Mouse (Mus musculus) left cerebral cortex, postnatal 10 days (tissue): ENCODE data around the gene Lmntd2. TPM values are rescaled to one million over a fixed set of nuclear protein-coding genes. Genes with fewer than 3 reads are reported as not detected.

Experiments used
- DNase-seq, 2 experiments: peaks; one replicate each; pipeline ENCODE4 v3.0.0; 2021 to 2022; ENCODE audit warnings: low spot score in 2 of 2, mixed read lengths in 1 of 2; ENCODE audit errors: extremely low spot score in 1 of 2
- intact Hi-C: fragments of 180-260 bp; cut with DNase I; formaldehyde crosslinking; loops from one replicate; pipeline ENCODE4 v1.15.1; 2025
- total RNA-seq, 2 experiments: library from RNA; stranded (reverse); gene quantifications; 2 replicates each; pipeline ENCODE4 v1.2.3; 2021

Gene Lmntd2
- total RNA-seq, 2 experiments from 2014 or later = not detected

GRCm38 (mm10) chr7:141193348-141193856 lies 20.5 kb downstream of the Lmntd2 start:
- intact Hi-C loops = no loop called here
- peak in 1 of 2 experiments; percentile 66 for DNase-seq

DNA sequence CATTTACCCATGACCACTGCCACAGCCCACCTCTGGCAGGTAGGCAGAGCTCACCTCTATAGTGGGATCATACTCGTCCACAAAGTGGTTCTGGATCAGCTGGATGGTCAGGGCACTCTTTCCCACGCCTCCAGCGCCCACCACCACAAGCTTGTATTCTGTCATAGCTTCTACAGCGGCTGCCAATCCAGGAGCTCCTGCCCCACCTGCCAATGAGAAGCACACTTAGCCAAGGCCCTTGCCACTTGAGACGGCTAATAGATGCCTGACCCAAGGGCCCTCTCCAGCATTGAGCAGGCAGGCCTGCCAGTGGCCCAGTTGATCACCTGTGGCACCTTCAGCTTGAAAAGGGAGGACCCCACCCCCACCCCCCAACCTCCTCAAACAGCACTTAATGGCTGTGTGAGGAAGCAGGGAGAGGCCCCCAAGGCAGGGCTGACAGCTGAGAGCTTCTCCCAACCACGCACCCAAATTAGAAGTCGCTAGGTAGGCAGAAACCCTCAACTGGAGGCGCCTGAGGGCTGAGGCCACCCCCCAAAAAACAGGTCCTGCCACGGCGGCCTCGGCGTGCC lies 21.0 kb downstream of the Lmntd2 start:
- intact Hi-C loops = no loop called here
- DNase-seq = no peak

GRCm38 (mm10) chr7:141191796-141192685 lies 21.8 kb downstream of the Lmntd2 start:
- intact Hi-C loops = no loop called here
- peak in 1 of 2 experiments; percentile 42 for DNase-seq

GRCm38 (mm10) chr7:141191036-141191435 lies 22.8 kb downstream of the Lmntd2 start:
- intact Hi-C loops = no loop called here
- DNase-seq = peak in 1 of 2 experiments; percentile 46

DNA sequence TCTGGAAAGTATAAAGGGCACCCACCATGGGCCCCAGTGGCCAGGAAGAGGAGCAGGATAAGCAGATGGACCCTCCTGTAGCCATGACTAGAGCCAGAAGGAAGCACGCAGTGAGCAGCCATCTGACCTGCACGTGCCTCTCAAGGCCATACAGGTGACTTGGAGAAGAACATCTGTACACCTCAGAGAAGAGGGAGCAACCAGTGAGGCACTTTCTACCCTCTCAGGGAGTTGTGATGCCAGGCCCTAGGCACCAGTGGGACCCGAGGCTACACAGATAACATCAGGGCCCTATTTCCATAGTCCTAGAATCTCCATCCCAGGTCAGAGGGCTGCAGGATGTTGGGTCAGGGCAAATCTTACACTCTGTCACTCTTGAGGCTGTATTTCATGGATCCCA lies 23.7 kb downstream of the Lmntd2 start:
- intact Hi-C loops = no loop called here
- DNase-seq = no peak

GRCm38 (mm10) chr7:141188733-141189132 lies 25.1 kb downstream of the Lmntd2 start:
- DNase-seq = no peak
- intact Hi-C loops = no loop called here

GRCm38 (mm10) chr7:141188194-141188593 lies 25.7 kb downstream of the Lmntd2 start:
- DNase-seq = no peak
- intact Hi-C loops = no loop called here

GRCm38 (mm10) chr7:141176173-141176572 lies 37.7 kb downstream of the Lmntd2 start:
- intact Hi-C loops = loop anchor here (5.0 kb wide), 1 partner anchor 269 kb away; no protein-coding TSS in a partner anchor
- DNase-seq = peak; percentile 87 to 88

- DNase-seq = no peak
- intact Hi-C loops = loop anchor here (5.0 kb wide), 1 partner anchor 268 kb away; no protein-coding TSS in a partner anchor
Observed at GRCm38 (mm10) chr7:141175068-141175467, 38.8 kb downstream of the Lmntd2 start.

- DNase-seq = no peak
- intact Hi-C loops = loop anchor here (5.0 kb wide), 2 partner anchors 41 to 111 kb away; partner anchors contain the start of gene B4galnt4
Observed at GRCm38 (mm10) chr7:141173323-141173850, 40.5 kb downstream of the Lmntd2 start.

GRCm38 (mm10) chr7:141172116-141173006 lies 41.5 kb downstream of the Lmntd2 start, which contains the start of gene Rnh1:
Gene Rnh1 (minus strand): TSS chr7:141172857.
- intact Hi-C loops = loop anchor here (5.0 kb wide), 2 partner anchors 40 to 110 kb away; partner anchors contain the start of gene B4galnt4

DNA sequence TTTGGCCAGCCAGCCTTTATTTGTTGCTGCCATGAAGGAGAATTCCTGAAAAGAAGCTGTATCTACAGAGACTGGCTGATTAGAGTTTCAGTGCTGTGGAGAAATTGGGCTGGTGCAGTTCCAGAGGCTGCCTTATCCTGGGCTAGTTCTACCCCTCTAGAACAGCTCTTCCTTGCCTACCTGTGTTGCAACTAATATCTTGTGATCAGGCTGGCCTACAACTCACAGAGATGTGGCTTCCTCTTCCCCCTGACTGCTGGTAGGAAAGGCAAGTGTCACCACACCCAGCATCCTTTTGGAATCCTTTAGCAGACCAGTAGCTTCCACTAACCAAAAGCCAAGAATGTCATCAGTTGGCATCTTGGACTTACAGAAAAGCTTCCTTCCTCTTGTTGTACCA lies 44.0 kb downstream of the Lmntd2 start:
- no peak for DNase-seq
- intact Hi-C loops = loop anchor here (5.0 kb wide), 2 partner anchors 38 to 108 kb away; partner anchors contain the start of gene B4galnt4

More at GRCm38 (mm10) chr7:141172116-141173006, 41.5 kb downstream of the Lmntd2 start, which contains the start of gene Rnh1:
- peak; percentile 93 to 97 for DNase-seq

- DNase-seq = no peak
- intact Hi-C loops = no loop called here
Observed at GRCm38 (mm10) chr7:141169300-141169699, 44.6 kb downstream of the Lmntd2 start.

- intact Hi-C loops = no loop called here
- peak in 1 of 2 experiments; percentile 59 for DNase-seq
Observed at GRCm38 (mm10) chr7:141168518-141168953, 45.3 kb downstream of the Lmntd2 start.

DNA sequence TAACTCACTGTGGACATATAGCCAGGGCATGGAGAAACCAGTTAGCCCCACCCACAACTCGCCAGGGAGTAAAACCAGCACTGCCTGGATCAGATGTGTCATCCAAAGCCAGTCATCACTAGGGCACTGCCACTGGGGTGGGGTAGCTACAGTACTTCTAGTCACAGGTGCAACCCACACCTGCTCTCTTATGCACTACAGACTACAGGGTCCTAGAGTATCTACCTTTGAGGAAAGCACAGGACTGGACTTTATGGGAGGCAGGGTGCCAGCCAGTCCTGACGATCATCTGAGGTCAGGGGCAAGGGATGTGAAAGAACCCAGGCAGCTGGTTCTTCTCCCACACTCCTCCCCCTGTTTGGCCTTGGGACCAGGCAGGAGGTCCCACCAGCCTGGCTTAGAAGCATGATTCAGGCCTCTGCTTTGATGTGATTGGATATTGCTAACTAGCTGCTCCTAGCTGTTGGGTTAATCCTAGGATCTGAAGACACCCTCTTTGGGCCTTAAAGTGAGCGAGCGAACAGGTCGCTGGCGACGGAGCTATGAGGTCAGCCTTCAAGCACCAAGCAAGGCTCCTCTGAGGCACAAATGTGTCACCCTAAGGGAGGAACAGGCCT lies 45.9 kb downstream of the Lmntd2 start:
- intact Hi-C loops = no loop called here
- no peak for DNase-seq

DNA sequence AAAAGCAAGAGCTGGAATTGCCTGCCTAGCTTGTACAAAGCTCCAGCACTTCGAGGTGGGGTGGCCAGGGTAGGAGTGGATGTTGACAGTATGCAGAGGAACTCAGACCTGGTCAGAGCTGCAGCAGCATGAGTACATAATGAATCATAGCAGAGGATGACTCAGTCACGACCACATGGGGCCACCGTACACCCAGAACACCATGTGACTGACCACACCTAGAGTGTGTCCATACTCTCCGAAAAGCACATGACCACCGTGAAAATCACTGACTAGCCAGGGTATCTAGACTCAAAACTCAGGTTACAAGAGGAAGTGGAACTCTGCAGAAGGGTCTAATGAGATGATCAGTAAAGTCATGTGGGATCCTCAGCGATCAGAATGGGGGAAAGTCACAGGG lies 49.0 kb downstream of the Lmntd2 start:
- intact Hi-C loops = no loop called here
- no peak for DNase-seq

GRCm38 (mm10) chr7:141164397-141164796 lies 49.5 kb downstream of the Lmntd2 start:
- intact Hi-C loops = no loop called here
- DNase-seq = no peak
